Mouse (Mus musculus): Measurements from ENCODE around the gene Mia2.
"Not testable (repeated sequence)": the region's sequence is repeated elsewhere in the genome, so short reads cannot be mapped to it uniquely, and the experiment has no call there.

Gene Mia2

DNA sequence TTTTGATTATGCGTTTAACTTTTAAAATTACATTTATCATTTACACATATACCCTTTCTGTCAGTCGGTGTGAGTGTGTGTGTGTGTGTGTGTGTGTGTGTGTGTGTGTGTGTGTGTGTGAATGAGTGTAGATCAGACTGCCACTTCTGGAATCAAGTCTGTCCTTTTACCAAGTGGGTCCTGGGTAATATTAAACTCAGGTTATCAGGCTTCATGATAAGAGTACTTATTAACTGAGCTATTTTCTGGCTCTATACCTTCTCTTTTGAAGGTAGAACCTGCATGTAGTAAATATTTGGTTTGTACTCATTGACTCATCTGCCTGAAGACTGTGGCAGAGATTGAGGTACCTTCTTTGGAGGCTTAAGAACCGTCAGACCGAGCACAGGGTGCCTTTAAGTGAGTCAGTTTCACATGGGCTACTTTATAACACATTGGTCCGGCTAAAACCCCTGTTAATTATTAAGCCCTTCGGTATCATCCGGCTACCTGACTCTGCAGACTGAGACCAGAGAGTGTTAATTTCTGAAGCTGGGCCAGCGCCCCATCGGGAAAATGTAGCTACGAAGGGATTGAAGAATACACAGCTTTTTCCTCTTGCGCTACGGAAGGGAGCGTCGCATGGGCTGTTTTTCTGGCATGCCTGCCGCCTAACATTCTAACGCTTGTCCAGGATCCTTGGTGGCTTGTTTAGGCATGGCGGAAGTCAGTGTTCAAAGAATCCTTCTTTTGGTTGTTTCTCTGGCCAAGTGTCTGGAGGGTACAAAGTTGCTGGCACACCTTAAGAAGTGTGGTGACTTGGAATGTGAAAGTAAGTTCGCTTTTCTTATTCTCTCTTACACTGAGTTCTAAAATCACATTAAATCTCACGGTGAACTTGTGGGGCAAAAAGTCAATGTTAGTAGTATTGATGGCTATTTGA is at the start of gene Mia2:
Mia2 (plus strand) TSS at position 696 of the 922 bp plus-strand sequence.
- DNase-seq (ENCODE audit: low spot score): no peak

DNA sequence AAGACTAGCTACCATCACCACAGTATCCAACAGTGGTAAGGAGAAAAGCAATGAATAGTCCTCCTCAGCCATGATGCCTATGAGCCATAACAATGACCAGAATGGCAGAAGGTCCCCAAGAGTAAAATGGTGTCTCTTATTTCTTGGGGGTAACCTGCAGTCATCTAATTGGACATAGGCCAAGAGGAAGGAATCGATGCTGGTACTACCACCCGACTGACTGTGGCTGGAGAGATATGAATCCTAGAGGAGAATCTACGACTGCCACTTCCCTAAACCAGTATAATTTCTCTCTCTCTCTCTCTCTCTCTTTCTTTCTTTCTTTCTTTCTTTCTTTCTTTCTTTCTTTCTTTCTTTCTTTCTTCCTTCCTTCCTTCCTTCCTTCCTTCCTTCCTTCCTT is 43.1 kb upstream of the Mia2 start:
- no peak for DNase-seq (ENCODE audit: low spot score)

DNA sequence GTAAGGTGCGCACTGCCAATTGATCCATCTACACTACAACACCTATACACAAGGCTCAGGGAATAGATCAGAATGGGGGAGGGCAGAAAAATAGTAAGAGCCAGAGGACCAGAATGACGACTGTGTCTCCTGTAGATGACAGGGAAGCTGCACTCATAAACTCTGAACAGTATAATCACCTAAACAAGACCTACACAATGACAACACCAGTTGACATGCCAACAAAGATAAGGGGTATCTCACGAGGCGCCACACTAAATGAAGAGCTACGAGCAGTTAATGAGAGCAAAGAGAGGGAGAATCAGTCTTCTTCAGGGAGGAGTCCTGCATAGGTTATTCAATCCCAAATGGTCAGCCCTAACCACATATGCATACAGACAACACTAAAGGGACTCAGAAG is 42.4 kb upstream of the Mia2 start:
- no peak for DNase-seq (ENCODE audit: low spot score)

DNA sequence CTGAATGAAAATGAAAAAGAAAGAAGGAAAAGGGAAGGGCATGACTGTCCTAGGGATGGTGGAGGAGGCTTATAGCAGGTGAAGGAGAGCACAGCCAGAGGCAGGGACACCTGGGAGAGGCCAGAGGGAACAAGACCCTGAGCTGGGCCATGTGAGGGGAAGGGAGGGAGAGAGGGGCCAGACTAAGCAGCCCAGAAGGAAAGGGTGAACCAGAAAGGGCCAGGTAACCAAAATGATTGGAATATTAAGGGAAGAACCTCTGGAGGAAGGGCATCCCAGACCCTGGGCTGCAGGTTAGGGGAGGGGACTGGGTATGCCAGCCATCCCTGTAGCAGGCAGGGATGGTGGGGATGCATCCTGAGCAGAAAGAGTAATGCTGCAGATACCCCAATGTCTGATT is 41.6 kb upstream of the Mia2 start:
- DNase-seq (ENCODE audit: low spot score): no peak

DNA sequence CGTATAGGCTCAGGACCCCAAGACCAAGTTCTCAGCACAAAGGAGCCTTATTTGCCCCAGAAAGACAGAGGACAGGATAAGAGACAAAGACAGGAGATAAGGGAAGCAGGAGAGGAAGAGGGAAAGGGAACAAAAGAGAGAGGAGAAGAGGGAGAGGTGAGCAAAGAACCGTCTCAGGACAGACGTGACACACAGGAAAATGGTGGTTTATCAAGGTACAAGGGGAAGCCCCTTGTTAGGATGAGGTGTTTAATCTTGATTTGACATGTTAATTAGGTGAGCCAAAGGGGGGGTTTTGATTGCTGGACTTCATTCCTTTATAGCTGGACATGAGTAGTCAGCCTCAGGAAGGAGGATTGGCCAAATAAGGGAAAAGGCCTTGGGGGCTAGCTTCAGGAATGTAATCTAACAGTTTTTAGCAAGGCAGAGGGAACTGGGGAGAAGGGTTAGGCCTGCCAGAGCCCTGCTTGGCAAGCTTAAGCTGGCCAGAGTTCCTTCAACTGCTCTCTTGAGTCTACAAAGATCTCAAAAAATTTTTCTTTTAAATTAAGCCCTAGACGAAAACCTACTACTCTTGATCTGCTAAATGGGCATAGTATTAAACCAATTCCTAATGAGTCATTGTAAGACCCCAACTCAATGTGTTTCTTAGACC is 40.3 kb upstream of the Mia2 start:
- DNase-seq (ENCODE audit: low spot score): no peak

DNA sequence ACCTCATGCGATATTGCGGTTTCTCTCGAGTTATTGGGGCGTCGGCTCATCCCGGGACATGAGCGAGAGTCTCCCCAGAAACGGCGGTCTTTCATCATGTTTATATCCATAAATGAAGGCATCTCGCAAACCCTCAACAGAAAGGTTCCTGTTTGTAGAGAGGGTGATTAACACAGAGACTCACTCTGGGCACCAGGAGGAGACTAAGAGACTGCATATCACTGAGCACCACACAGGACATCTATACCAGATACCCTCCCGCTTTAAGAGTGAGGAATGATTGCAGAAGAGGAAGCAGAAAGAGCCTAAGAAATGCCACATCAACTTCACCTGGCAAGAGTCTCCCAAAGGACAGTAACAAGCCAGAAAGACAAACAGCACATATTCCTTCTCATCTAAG is 39.4 kb upstream of the Mia2 start:
- DNase-seq (ENCODE audit: low spot score): no peak

DNA sequence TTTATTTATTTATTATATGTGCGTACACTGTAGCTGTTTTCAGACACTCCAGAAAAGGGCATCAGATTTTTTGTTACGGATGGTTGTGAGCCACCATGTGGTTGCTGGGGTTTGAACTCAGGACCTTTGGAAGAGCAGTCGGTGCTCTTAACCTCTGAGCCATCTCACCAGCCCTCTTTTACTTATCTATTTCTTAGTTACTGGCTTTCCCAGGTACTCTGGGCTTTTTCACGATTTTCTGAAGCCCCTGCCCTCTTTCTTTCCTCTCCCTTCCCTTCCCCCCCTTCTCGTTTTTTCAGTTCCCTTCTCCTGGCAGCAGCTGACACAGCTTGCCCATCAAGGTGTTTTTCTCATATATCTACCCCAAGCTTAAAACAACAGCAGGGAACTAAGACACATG is 37.4 kb upstream of the Mia2 start:
- DNase-seq (ENCODE audit: low spot score): not testable (repeated sequence)

DNA sequence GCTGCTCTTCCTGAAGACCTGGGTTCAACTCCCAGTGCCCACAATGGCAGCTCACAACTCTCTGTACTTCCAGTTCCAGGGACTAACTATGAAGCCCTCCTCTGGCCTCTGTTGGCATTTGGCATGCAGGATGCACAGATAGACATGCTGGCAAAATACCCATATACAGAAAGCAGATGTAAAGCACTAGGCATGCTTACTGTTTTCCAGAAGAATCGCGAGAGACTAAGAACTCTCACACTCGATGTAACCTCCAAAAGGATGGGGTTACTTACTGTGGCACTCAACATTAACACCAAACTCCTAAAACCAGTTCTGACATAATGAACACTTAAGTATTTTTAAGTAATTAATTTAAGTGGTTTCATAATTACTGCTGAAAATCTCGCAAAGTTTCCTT is 35.3 kb upstream of the Mia2 start:
- no peak for DNase-seq (ENCODE audit: low spot score)

DNA sequence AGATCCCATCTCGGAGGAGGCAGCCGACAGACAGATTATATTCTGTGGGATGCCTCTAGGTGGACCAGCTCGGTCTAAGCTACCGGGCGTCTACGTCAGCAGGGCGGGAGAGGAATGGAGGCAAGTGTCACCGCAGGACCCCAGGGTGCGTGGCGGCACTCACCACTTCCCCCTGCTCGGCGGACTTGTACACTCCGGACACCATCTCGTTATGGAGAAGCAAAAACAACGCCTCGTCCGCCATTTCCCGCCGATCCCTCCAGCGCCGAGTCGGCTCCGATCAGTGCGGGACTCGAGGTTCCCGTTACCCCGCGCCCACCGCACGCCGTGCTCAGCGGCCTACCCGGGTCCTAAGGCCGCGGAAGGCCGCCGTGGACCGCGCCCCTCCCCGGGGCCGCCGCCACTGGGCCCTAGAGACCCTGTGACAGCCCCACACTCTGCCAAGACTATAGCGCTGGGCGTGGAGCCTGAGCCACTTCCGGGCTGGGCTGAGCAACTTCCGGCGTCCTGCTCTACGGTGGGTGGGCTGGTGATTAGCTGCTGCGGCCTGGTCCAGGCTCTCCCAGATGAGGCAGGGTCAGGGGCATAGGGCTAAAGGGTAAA is 34.5 kb upstream of the Mia2 start, which contains the start of gene Trappc6b:
Trappc6b (minus strand) TSS at position 480 of the 603 bp plus-strand sequence.
- peak; percentile 70 for DNase-seq (ENCODE audit: low spot score)

DNA sequence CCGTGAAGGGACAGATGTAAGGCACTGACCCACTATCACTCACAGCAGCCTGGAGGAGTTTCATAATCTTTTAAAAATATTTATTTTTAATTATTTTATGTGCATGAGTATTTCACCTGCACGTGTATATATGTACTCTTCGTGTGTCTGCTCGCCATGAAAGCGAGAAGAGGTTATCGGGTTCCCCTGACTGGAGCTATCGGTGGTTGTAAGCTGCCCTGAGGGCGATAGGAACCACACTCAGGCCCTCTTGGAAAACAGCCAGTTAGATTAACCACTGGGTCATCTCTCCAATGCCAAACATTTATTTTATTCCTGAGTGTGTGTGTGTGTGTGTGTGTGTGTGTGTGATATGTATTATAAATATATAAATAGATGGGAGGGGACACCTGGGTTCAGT is 30.8 kb upstream of the Mia2 start:
- DNase-seq (ENCODE audit: low spot score): no peak

DNA sequence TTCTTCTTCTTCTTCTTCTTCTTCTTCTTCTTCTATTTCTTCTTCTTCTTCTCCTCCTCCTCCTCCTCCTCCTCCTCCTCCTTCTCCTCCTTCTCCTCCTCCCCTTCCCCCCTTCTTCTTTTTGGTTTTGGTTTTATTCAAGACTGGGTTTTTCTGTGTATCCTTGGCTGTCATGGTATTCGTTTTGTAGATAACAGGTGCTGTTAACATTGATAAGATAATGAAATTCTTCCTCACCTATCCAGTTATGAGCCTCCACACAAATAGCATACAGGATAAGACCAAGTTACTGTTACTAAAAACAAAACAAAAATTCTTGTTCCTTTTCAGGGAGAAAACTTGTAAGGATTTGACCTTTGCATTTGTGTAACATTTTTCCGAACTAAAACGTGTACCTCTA is 29.8 kb upstream of the Mia2 start:
- no peak for DNase-seq (ENCODE audit: low spot score)

DNA sequence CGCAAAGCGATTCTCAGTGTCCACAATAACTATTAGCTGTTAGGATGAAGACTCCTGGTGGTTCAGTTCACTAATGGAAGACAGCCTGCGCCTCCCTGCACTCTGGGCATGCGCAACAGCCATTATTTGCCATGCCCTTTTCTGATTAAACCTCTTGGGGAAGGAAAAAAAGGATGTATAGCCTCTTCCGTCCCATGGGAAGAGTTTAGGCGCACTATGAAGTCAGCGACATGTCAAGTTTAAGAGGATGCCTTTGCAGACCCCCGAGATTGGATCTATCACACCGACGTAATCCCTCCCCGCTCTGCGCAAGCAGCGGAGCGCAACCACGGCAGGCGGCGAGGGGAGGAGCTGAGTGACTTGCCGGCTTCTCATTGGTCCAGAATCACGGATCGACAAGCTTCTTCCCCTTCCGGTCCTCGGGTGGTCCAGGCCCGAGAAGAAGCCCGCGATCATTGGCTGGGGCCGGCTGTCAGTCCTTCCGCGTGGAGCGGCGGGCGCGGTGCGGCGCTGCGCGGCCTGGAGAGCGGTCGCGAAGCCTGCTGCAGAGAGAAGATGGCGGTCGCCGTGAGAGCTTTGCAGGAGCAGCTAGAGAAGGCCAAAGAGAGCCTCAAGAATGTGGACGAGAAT is 29.0 kb upstream of the Mia2 start, which contains the start of gene Pnn:
Pnn (plus strand) TSS at position 437 of the 630 bp plus-strand sequence.
- peak; percentile 98 for DNase-seq (ENCODE audit: low spot score)

DNA sequence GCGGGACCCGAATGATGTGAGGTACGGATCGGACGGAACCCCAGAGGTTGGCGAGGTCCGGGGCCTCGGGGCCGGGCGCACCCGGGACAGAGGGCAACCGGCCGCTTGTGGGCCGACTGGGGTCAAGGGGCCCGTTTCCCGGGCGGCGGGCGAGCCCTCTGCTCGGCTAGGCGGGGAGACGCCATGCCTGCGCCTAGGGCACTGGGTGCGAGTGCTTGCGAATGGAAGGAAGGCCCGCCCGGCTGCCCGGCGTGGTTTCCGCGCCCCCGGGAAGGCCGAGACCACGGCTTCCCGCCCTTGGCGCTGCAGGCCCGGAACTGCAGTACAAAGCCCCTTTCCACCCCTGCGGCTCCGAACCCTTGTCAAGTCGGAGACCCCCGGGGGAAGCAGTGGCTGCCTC is 28.5 kb upstream of the Mia2 start:
- peak; percentile 29 for DNase-seq (ENCODE audit: low spot score)

DNA sequence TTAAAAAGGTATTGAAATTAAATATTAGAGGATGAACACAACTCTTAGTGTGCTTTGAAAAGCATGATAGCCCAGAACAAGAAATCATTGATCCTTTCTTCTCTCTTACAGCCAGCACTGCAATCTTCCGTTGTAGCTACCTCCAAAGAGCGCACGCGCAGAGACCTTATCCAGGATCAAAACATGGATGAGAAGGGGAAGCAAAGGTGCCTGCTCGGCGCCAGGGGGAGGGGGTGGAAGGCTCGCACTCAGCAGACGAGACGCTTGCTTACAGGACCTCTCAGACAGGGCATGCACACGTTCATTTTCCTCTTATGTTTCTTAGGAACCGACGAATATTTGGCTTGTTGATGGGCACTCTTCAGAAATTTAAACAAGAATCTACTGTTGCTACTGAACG is 26.8 kb upstream of the Mia2 start:
- DNase-seq (ENCODE audit: low spot score): no peak

DNA sequence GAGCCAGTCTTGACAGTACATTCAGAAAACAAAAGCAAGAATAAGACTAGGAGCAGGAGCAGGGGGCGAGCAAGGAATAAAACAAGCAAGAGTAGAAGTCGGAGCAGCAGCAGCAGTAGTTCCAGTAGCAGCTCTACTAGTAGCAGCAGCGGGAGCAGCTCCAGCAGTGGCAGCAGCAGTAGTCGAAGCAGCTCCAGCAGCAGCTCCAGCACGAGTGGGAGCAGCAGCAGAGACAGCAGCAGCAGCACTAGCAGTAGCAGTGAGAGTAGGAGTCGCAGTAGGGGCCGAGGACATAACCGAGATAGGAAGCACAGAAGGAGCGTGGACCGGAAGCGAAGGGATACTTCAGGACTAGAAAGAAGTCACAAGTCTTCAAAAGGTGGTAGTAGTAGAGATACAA is 23.3 kb upstream of the Mia2 start:
- no peak for DNase-seq (ENCODE audit: low spot score)

DNA sequence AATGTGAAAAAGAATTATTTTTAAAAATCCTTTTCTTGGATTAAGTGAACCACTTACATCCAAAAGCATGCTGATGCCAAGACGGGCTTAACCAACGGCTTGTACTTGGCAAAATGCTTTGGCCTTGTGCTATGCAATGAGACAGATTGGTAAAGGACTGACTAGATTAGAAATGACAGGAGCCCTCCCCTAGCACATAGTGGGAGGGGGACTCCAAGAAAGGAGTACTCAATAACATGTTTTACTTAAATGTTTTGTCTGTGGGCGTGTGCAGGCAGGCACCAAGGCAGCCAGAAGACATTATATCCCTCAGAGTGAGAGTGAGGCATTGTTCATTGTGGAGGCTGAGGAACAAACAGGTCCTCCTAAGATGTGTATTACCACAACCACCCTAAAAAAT is 21.5 kb upstream of the Mia2 start:
- DNase-seq (ENCODE audit: low spot score): no peak

DNA sequence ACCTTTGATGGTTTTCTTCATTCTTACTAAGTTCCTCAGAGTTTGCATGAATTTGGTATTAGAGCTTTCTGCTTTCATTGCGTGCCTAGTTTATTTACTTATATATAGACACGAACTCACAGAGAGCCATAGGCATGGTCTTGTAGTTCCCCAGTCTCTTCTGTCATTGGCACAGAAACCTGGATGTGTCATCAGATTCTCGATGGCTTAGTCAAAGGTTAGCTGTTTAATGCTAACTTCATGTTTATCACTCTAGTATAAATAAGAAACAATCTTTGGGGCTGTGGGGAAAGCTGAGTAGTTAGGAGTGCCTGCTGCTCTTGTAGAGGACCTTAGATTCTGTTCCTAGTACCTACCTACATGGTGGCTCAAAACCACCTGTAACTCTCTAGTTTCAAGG is 18.6 kb upstream of the Mia2 start:
- no peak for DNase-seq (ENCODE audit: low spot score)

DNA sequence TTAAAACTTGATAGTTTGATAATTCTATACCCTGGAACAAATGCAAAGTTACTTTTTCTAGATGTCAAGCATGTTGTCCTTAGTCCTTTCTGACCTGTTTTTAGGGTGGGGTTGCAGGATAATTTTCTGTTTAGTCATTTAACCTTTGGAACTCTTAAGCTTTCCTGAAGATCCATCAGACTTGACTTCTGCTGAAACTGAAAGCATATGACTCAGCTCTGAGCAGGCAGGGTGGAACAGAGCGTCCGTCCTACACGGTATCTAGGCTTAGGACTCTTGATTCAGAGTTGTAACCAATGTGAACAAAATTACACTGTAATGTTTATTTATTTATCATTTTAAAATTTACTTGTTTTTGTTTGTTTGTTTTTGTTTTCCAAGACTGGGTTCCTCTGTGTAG is 17.7 kb upstream of the Mia2 start:
- DNase-seq (ENCODE audit: low spot score): no peak

DNA sequence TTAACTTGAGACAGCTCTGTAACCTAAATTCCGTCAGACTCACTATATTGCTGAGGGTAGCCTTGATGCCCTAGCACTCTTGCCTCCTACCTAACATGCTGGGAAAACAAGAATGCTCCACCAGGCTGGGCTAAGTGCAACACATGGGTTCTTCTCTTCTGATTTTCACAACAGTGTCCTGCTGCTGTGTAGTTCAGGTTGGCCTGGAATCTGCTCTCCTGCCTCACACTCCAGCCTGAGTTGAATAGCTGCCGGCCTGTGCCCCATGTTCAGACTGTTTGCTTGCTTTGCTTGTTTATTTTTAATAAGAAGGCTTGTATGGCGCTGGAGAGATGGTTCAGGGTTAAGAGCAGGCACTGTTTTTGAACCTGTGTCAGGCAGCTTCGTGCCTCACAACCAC is 15.1 kb upstream of the Mia2 start:
- no peak for DNase-seq (ENCODE audit: low spot score)

DNA sequence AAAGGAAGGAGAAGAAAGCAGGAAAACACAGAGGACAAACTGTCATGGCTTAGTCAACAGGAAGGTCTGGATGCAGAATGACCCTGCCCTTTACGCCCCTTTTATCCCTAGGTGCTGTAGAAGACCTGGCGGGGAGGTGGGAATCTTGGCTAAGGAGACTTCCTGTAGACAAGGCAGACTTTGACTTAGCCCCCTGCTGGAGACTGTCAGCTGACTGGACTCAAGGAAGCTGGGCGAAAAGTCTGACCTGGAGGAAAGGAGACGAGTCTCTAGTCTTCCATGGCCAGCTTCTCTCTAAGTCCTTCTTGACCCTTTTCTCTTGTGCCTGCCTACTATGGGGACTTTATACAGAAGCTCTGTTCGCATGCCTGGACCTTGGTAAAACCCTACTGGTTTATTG is 11.2 kb upstream of the Mia2 start:
- no peak for DNase-seq (ENCODE audit: low spot score)

DNA sequence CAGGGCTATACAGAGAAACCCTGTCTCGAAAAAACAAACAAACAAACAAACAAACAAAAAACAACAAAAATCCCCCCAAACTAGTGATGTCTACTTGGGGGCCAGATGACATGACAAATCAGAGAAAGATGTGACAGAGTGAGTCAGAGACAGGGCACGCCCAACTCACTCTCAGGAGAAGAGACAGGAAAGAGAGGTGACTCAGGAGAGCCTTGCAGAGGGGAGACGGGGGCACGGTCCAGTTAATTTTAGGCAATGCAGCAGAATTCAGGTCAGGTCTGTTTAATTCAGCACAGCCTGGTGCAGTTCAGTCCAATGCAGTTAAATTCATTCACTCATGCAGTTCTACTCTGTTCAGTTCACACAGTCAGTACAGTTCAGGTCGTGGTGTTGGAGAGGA is 9.4 kb upstream of the Mia2 start:
- DNase-seq (ENCODE audit: low spot score): no peak

DNA sequence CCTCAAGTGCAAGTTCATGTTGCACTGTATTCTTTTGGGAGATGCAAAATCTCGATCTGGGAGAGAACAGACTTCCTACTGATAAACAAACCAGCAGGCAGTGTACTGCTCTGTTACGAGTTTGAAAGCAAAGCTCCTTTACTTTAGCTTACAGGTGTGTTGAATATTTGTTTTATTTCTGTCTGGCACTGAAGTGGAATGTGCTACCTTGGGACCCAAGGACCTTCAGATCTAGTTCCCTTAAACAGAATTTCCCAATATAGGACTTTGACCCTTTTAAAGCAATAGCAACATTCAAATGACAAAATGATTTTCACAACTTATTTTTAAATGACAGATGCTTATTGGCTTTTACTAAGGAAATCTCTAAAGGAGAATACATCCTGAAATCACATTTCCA is 2.1 kb upstream of the Mia2 start:
- no peak for DNase-seq (ENCODE audit: low spot score)

DNA sequence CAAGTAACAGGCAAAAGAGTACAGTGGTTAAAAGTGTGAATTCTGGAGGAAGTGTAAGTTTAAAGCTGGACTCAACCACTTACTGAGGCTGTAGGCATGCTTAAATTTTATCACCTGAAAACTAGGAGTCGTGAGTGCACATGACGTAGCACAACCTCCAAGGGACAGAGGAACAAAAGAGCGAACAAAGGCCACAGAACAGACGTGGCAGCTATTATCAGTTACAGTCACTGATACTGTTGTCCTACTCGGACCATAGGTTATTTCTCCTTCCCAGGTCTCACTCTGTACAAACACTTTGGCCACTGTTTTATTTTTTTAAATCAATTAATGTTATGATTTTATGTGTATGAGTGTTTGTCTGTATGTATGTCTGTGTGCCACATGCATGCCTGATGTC is 9.2 kb downstream of the Mia2 start:
- DNase-seq (ENCODE audit: low spot score): no peak

All from T-cell, adult 2 months (primary cell).